Comparison of ENCODE assay signal across 9 mouse cellular contexts in genomic region chr5:27792173-27792470, GRCm38 (mm10). TPM values are rescaled to one million over a fixed set of nuclear protein-coding genes. Genes with fewer than 3 reads are reported as not detected.
DNase-seq lines count a peak whose midpoint lies in the region; ATAC-seq and TF ChIP-seq lines count a peak whose summit lies in the region.
"Had no signal": no experiment of that assay in that cellular context is flagged by ENCODE, and none has a peak within 500 bp of the region (broad histone marks: within the 10 kb centered on the region; RNA-seq: fewer than 3 reads in every experiment).

No protein-coding gene starts in this region.

- H3K27ac ChIP-seq in heart, embryonic 10.5 days: peak overlapping the region; percentile 97
- H3K27ac ChIP-seq in CH12.LX (ENCODE audit: insufficient read depth, low read depth): peak overlapping the region; percentile 89
- peak overlapping the region; percentile 94 for H3K27ac ChIP-seq in forebrain, embryonic 15.5 days (replicated peaks)
- H3K27ac ChIP-seq in liver, embryonic 16.5 days (ENCODE audit: low read length): peak overlapping the region; percentile 89

- no peak for ATAC-seq in forebrain, embryonic 15.5 days (replicated peaks)
- ATAC-seq in liver, embryonic 16.5 days (ENCODE audit: low read depth): no peak

- no peaks in the 10 kb centered on the region for H3K9me3 ChIP-seq in heart, embryonic 10.5 days
- H3K9me3 ChIP-seq in CH12.LX (replicated peaks; ENCODE audit: low read length): peaks cover 2% of the 10 kb centered on the region
- no peaks in the 10 kb centered on the region for H3K9me3 ChIP-seq in forebrain, embryonic 15.5 days
- H3K9me3 ChIP-seq in liver, embryonic 16.5 days (replicated peaks; ENCODE audit: control insufficient read depth, low read length): no peaks in the 10 kb centered on the region

- WGBS in heart, embryonic 10.5 days: 16% methylated on average over 8 of the region's 8 CpGs
- 14% methylated on average over 8 of the region's 8 CpGs for WGBS in forebrain, embryonic 15.5 days
- 10% methylated on average over 8 of the region's 8 CpGs for WGBS in liver, embryonic 16.5 days (ENCODE audit: insufficient replicate concordance)

- TF ChIP-seq EP300 in CH12.LX (IDR thresholded peaks at IDR 0.05; ENCODE audit: low read length): no peak

- H3K36me3 ChIP-seq in heart, embryonic 10.5 days: peaks cover 20% of the 10 kb centered on the region
- H3K36me3 ChIP-seq in CH12.LX (replicated peaks in 1 of 2; ENCODE audit: control insufficient read depth in 1 of 2, insufficient read depth in 1 of 2, low read length in 1 of 2): peaks cover 11 to 28% of the 10 kb centered on the region in 2 experiments
- peaks cover 12% of the 10 kb centered on the region for H3K36me3 ChIP-seq in forebrain, embryonic 15.5 days
- H3K36me3 ChIP-seq in liver, embryonic 16.5 days (ENCODE audit: control insufficient read depth, insufficient read depth): peaks cover 17% of the 10 kb centered on the region

- TF ChIP-seq POLR2A in CH12.LX (IDR thresholded peaks at IDR 0.05; ENCODE audit: low read depth, low read length): no peak

- TF ChIP-seq CTCF in CH12.LX (conservative IDR thresholded peaks at IDR 0.05 in 1 of 2, IDR thresholded peaks at IDR 0.05 in 1 of 2; ENCODE audit: low read depth in 2 of 2, low read length in 2 of 2): no peak

- H3K27me3 ChIP-seq in heart, embryonic 10.5 days (ENCODE audit: insufficient read depth, poor library complexity, severe bottlenecking): no peaks in the 10 kb centered on the region
- H3K27me3 ChIP-seq in CH12.LX (replicated peaks): no peaks in the 10 kb centered on the region
- H3K27me3 ChIP-seq in forebrain, embryonic 15.5 days: no peaks in the 10 kb centered on the region
- H3K27me3 ChIP-seq in liver, embryonic 16.5 days (ENCODE audit: control insufficient read depth, insufficient read depth, low read depth, low read length): no peaks in the 10 kb centered on the region

- peak overlapping the region; percentile 96 for H3K4me2 ChIP-seq in CH12.LX (ENCODE audit: insufficient read depth, low read depth, poor library complexity, severe bottlenecking)
- H3K4me2 ChIP-seq in forebrain, embryonic 15.5 days (replicated peaks): peak overlapping the region; percentile 67
- H3K4me2 ChIP-seq in liver, embryonic 16.5 days (ENCODE audit: low read depth, low read length): peak overlapping the region; percentile 91

- no peak for TF ChIP-seq RAD21 in CH12.LX (IDR thresholded peaks at IDR 0.05; ENCODE audit: low read depth, low read length)

- peaks cover 14% of the 10 kb centered on the region for H3K4me1 ChIP-seq in heart, embryonic 10.5 days
- peaks cover 8 to 28% of the 10 kb centered on the region in 2 experiments for H3K4me1 ChIP-seq in CH12.LX (ENCODE audit: control insufficient read depth in 1 of 2, insufficient read depth in 2 of 2)
- H3K4me1 ChIP-seq in forebrain, embryonic 15.5 days: peaks cover 24% of the 10 kb centered on the region
- H3K4me1 ChIP-seq in liver, embryonic 16.5 days (ENCODE audit: control insufficient read depth, low read depth, low read length): peaks cover 21% of the 10 kb centered on the region

- DNase-seq in heart, embryonic 10.5 days (ENCODE audit: low spot score): peak; percentile 68
- DNase-seq in heart, postnatal 4 days: no peak
- no peak for DNase-seq in CH12.LX (ENCODE audit: extremely low read depth)
- DNase-seq in embryo, embryonic 10 days (ENCODE audit: low spot score): no peak
- no peak for DNase-seq in right cerebral cortex, postnatal 25 days
- no peak for DNase-seq in testis, postnatal 14 days (ENCODE audit: low spot score)

- dilution Hi-C loops in CH12.LX (cut with MboI; ENCODE audit: extremely low pct_ligation_motif_present, extremely low pct_unique_long_range_greater_than_20kb, low sequenced_read_pairs): no loop called here

- in situ Hi-C loops in CH12.LX (cut with MboI; ENCODE audit: low pct_ligation_motif_present, low pct_unique_long_range_greater_than_20kb, low sequenced_read_pairs): no loop called here

- peak overlapping the region; percentile 80 for H3K4me3 ChIP-seq in heart, embryonic 10.5 days
- peak overlapping the region; percentile 81 to 93 (median 87) for H3K4me3 ChIP-seq in CH12.LX (replicated peaks in 1 of 3; ENCODE audit: low read depth in 2 of 3, low read length in 2 of 3, poor library complexity in 1 of 3)
- peak overlapping the region; percentile 82 for H3K4me3 ChIP-seq in forebrain, embryonic 15.5 days
- H3K4me3 ChIP-seq in liver, embryonic 16.5 days (ENCODE audit: low read depth, low read length): peak overlapping the region; percentile 94

- H3K9ac ChIP-seq in CH12.LX (ENCODE audit: insufficient read depth, low read depth): peak overlapping the region; percentile 87
- H3K9ac ChIP-seq in forebrain, embryonic 15.5 days (replicated peaks): peak overlapping the region; percentile 79
- peak overlapping the region; percentile 98 for H3K9ac ChIP-seq in liver, embryonic 16.5 days (ENCODE audit: low read depth, low read length)

- peaks cover 26% of the 10 kb centered on the region for H3K79me2 ChIP-seq in CH12.LX (replicated peaks; ENCODE audit: control insufficient read depth, extremely low read depth, insufficient read depth, poor library complexity, severe bottlenecking)

TF ChIP-seq in CH12.LX, 34 proteins besides CTCF, POLR2A, EP300 and RAD21:
- TF ChIP-seq ZNF384 (IDR thresholded peaks at IDR 0.05; ENCODE audit: low read depth, low read length) (no peak), ZMIZ1 (IDR thresholded peaks at IDR 0.05; ENCODE audit: low read depth, low read length) (no peak), MEF2A (IDR thresholded peaks at IDR 0.05; ENCODE audit: borderline replicate concordance, low read depth, low read length) (no peak), MYC (IDR thresholded peaks at IDR 0.05; ENCODE audit: low read depth, low read length) (peak; percentile 61; the same call in 1 of the 2 replicates)

RNA-seq across cellular contexts. Expression of gene Paxip1, which starts 0.6 kb away (rescaled TPM):
- polyA plus RNA-seq in heart, embryonic 10.5 days (2016; fragmentation: Nextera tagmentation; extraction: Ambion mirVana): 36.5 and 38.0 TPM in 2 replicates
- total RNA-seq in heart, postnatal 4 days (2021): 10 to 100 TPM; 30.4 to 31.7 TPM
- total RNA-seq in CH12.LX (2012; rRNA removed): 30.3 and 31.9 TPM in 2 replicates
- 30.3 and 32.0 TPM in 2 replicates for total RNA-seq in CH12.LX (2014; rRNA removed)
- 55.4 and 80.9 TPM in 2 replicates for polyA plus RNA-seq in CH12.LX (2012; ENCODE audit: insufficient read length, low read depth)
- polyA plus RNA-seq in forebrain, embryonic 15.5 days (2015; fragmentation: Nextera tagmentation; extraction: Ambion mirVana): 30.8 and 31.4 TPM in 2 replicates
- 14.5 and 17.2 TPM in 2 replicates for polyA plus RNA-seq in liver, embryonic 16.5 days (2015; fragmentation: Nextera tagmentation; extraction: Ambion mirVana)

RNA-seq across cellular contexts. Expression of gene Htr5a, which starts 49.8 kb away (rescaled TPM):
- polyA plus RNA-seq in heart, embryonic 10.5 days (2016; fragmentation: Nextera tagmentation; extraction: Ambion mirVana): not detected in 2 replicates
- total RNA-seq in heart, postnatal 4 days (2021): not detected
- total RNA-seq in CH12.LX (2012; rRNA removed): not detected in 2 replicates
- total RNA-seq in CH12.LX (2014; rRNA removed): not detected in 2 replicates
- not detected in 2 replicates for polyA plus RNA-seq in CH12.LX (2012; ENCODE audit: insufficient read length, low read depth)
- 0.66 and 0.72 TPM in 2 replicates for polyA plus RNA-seq in forebrain, embryonic 15.5 days (2015; fragmentation: Nextera tagmentation; extraction: Ambion mirVana)
- polyA plus RNA-seq in liver, embryonic 16.5 days (2015; fragmentation: Nextera tagmentation; extraction: Ambion mirVana): not detected in 2 replicates
- total RNA-seq: neutrophil, adult 5-6 weeks had no signal
